Mouse (Mus musculus): ENCODE results near the gene Idh2. TPM values are rescaled to one million over a fixed set of nuclear protein-coding genes. Genes with fewer than 3 reads are reported as not detected.
A peak's percentile ranks its signal among the peaks of the same experiment; 100 is the strongest.
"Not testable (repeated sequence)": the region's sequence is repeated elsewhere in the genome, so short reads cannot be mapped to it uniquely, and the experiment has no call there.

The Idh2 gene
- total RNA-seq, 2 experiments from 2014 or later: 11.7 to 14.7 TPM

DNA sequence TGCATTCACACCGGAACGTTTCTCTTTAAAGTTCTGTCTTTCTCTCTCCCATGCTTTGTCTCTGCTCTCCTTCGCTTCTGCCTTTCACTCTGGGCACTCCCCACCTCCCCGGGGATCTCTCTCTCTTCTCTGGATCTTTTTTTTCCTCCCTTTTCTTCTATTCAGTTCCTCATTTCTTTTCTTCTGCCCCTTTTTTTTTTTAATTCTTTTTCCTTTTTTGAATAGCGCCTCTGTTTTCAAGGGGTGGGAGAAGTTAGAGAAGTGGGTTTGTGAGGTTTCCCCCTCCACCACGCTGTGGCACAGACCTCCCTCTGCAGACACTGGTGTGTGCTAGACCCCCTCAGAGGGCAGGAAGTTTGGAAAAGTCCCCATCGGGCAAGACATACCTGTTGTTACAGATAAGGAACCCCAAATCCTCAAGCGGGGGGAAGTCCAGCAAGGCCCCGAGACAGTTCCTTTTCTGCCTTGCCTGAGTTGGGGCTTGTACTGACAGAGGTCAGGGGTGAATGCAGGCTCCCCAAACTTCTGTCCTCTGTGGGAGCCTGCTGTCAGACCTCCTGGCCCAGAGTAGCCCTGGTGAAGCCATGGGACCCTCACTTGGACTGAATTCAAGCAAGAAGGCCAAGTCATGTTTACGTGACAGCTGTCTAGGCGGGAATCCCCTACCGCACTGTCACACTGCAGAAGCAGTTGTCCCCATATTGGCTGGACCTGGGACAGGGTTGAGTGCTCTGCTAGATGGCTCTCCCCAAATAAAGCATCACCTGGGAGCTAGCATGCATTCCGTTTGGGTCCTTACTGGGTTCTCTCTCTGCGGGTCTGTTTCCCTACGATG, 51.1 kb downstream of the Idh2 start:
- no peak for ATAC-seq (replicated peaks; ENCODE audit: low FRiP score, poor library complexity, severe bottlenecking)

- no peak for ATAC-seq (replicated peaks; ENCODE audit: low FRiP score, poor library complexity, severe bottlenecking)
Measured at GRCm38 (mm10) chr7:80063244-80063643, 51.9 kb downstream of the Idh2 start.

- ATAC-seq (replicated peaks; ENCODE audit: low FRiP score, poor library complexity, severe bottlenecking): no peak
Measured at GRCm38 (mm10) chr7:80062083-80062826, 52.9 kb downstream of the Idh2 start.

- ATAC-seq (replicated peaks; ENCODE audit: low FRiP score, poor library complexity, severe bottlenecking): no peak
Measured at GRCm38 (mm10) chr7:80060012-80060778, 55.0 kb downstream of the Idh2 start.

DNA sequence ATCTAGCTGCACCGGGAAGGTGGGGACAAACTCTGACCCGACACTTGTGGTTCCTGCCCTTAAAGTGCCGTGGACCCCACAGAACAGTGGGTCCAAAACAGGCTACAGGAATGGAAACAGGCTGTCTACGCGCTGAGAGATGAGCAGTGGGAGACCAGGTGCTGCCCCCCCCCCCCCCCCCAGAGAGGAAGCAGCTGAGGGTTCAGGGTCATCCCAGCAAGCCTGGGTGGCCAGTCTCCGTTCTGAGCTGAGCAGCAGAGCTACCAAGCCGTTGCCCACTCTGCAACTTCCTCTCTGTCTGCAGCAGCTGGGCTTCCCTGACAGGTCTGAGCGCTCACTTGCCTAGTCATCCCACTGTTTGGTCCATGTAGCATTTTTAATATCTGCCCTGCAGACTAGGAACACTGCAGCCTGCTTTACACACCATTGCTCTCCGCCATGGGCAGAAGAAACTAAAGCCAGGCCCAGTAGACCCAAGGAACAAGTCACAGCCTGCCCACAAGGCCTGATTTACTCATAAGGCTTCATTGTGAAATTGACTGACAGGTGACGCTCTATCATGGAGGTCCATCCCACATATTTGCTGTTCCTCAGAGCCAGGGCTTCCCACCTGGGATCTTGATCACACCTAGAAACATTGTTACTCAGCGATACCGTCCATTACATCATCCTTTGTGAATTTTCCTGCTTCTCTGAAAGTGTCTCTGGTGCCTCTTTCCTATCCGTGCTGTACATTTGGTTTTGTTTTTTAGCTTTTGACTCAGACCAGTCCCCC, 55.9 kb downstream of the Idh2 start:
- ATAC-seq (replicated peaks; ENCODE audit: low FRiP score, poor library complexity, severe bottlenecking): no peak

DNA sequence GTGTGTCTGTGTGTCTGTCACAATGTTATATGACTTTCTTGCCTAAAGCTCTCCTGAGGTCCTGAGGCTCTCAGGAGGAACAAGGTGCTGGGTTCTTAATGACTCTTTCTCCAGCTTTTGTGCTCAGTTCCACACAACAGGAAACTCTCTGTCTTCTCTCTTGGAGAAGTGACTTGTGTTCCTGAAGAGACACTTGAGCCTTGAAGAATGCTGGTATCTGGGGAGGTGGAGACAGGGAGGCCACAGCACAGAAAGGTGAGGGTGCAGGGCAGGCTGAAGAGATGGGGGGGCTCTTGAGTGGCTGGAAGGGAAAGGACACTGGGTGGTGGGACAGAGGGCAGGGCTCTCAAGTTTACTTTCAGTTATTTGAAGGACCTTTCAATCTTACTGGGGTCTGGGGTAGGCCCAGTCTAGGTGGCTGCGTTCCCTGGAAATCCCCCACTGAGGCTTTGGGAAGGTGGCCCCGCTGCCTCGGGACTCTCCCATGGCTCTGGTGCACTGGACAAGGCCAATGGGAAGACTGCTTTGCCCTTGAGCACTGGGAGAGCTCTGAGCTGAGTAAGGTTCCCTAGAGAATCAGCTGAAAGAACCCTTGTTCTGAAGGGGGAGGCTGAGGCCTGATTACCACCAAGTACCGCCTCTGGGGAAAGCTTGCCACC, 56.7 kb downstream of the Idh2 start:
- no peak for ATAC-seq (replicated peaks; ENCODE audit: low FRiP score, poor library complexity, severe bottlenecking)

GRCm38 (mm10) chr7:80057781-80058180, 57.4 kb downstream of the Idh2 start:
- ATAC-seq (replicated peaks; ENCODE audit: low FRiP score, poor library complexity, severe bottlenecking): no peak

GRCm38 (mm10) chr7:80057002-80057691, 58.0 kb downstream of the Idh2 start:
- ATAC-seq (replicated peaks; ENCODE audit: low FRiP score, poor library complexity, severe bottlenecking): no peak

GRCm38 (mm10) chr7:80055781-80056180, 59.4 kb downstream of the Idh2 start:
- no peak for ATAC-seq (replicated peaks; ENCODE audit: low FRiP score, poor library complexity, severe bottlenecking)

GRCm38 (mm10) chr7:80053147-80053546, 62.0 kb downstream of the Idh2 start:
- ATAC-seq (replicated peaks; ENCODE audit: low FRiP score, poor library complexity, severe bottlenecking): no peak

DNA sequence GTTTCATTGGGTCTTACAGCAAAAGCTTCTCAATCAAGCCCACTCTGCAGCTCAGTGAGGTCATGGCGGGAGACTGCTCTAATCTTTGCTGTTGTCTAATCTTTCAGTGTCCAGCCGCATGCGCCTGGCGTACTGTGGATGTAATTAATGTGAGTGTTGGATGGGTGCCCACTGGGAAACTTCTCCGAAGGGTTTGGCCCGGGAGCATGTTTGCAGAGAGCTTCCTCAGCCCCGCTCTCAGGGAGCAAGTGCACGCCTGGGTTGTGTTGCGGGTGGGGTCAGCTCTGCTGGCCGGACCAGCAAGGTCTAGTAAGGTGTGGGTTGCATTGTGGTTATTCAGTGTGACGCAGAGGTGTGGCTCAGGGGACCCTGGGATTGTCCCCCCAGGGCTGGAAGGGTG, 62.9 kb downstream of the Idh2 start:
- 0 out of 2 replicates have a peak, but pooled peaks have one; percentile 19 for ATAC-seq (replicated peaks; ENCODE audit: low FRiP score, poor library complexity, severe bottlenecking)

GRCm38 (mm10) chr7:80051835-80052234, 63.4 kb downstream of the Idh2 start:
- no peak for ATAC-seq (replicated peaks; ENCODE audit: low FRiP score, poor library complexity, severe bottlenecking)

- ATAC-seq (replicated peaks; ENCODE audit: low FRiP score, poor library complexity, severe bottlenecking): not testable (repeated sequence)
Measured at GRCm38 (mm10) chr7:80050382-80050781, 64.8 kb downstream of the Idh2 start.

DNA sequence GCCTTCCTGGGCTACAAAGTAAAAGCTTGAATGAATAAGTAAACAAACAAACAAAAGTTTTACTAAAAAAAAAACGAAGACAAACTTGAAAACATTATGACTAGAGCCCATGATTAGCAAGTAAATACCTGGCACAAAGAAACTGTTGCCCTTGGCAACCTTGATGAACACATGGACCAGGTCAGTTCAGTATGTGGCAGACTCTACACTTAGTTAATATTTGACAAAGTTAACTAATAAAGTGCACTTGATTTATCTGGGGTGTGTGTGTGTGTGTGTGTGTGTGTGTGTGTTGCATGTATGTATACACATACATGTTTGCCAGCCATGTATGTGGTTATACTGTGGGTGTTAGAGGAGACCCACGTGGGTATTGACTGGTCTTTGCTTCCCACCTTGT, 65.4 kb downstream of the Idh2 start:
- no peak for ATAC-seq (replicated peaks; ENCODE audit: low FRiP score, poor library complexity, severe bottlenecking)

- no peak for ATAC-seq (replicated peaks; ENCODE audit: low FRiP score, poor library complexity, severe bottlenecking)
Measured at GRCm38 (mm10) chr7:80047041-80047440, 68.2 kb downstream of the Idh2 start.

Measured in erythroid progenitor cell, adult 5-6 weeks (primary cell).